Mouse (Mus musculus): ENCODE results near the gene Ngef.
"Not testable (repeated sequence)": the region's sequence is repeated elsewhere in the genome, so short reads cannot be mapped to it uniquely, and the experiment has no call there.

DNA sequence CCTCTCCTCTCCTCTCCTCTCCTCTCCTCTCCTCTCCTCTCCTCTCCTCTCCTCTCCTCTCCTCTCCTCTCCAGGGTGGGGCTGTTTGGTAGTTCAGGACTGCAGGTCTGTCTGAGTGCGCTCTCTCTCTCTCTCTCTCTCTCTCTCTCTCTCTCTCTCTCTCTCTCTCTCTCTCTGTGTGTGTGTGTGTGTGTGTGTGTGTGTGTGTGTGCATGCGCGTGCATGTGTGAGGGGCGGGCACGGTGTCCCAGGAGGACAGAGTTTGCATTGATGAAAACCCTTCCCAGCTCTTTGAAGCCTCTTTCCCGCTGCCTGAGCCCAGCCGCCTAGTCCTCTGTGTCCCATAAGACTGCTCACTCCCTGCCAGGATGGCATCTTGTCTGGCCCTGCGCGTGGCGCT lies 103.7 kb downstream of the Ngef start, which contains the start of gene Snorc:
- not testable (repeated sequence) for TF ChIP-seq POLR2A (IDR thresholded peaks at IDR 0.05; ENCODE audit: insufficient read depth, low read length)
- peak; percentile 18 for TF ChIP-seq CTCF (IDR thresholded peaks at IDR 0.05; ENCODE audit: low read depth, low read length)
